ENCODE assay signal across 7 mouse cellular contexts in genomic region chr8:114440205-114440589, GRCm38 (mm10). TPM values are rescaled to one million over a fixed set of nuclear protein-coding genes. Genes with fewer than 3 reads are reported as not detected.
A peak's percentile ranks its signal among the peaks of the same experiment; 100 is the strongest.
DNase-seq lines count a peak whose midpoint lies in the region; ATAC-seq and TF ChIP-seq lines count a peak whose summit lies in the region.

No protein-coding gene starts in this region.

- H3K27ac ChIP-seq in lung, postnatal 0 days (ENCODE audit: low read length): 0 out of 2 replicates have a peak overlapping the region, but pooled peaks have one; percentile 40
- 0 out of 2 replicates have a peak overlapping the region, but pooled peaks have one; percentile 51 for H3K27ac ChIP-seq in embryonic facial prominence, embryonic 12.5 days
- no peak overlapping the region for H3K27ac ChIP-seq in intestine, postnatal 0 days (ENCODE audit: low read depth, low read length)
- H3K27ac ChIP-seq in small intestine, adult 2 months (ENCODE audit: insufficient read depth, low read depth, low read length): no peak overlapping the region

- 0 out of 2 replicates have a peak, but pooled peaks have one; percentile 28 for TF ChIP-seq CTCF in lung, postnatal 0 days (IDR thresholded peaks at IDR 0.05)
- 0 out of 2 replicates have a peak, but pooled peaks have one; percentile 27 for TF ChIP-seq CTCF in intestine, postnatal 0 days (IDR thresholded peaks at IDR 0.05; ENCODE audit: low read depth)
- no peak for TF ChIP-seq CTCF in small intestine, adult 2 months (IDR thresholded peaks at IDR 0.05; ENCODE audit: extremely low read depth, insufficient read length, insufficient replicate concordance, low read depth, low read length)

- peak overlapping the region; percentile 68 for H3K4me3 ChIP-seq in lung, postnatal 0 days (ENCODE audit: low read depth, low read length)
- peak overlapping the region; percentile 55 for H3K4me3 ChIP-seq in embryonic facial prominence, embryonic 12.5 days
- H3K4me3 ChIP-seq in intestine, postnatal 0 days (ENCODE audit: low read depth, low read length): peak overlapping the region; percentile 82
- H3K4me3 ChIP-seq in small intestine, adult 2 months (ENCODE audit: low read depth, low read length): peak overlapping the region; percentile 71

- DNase-seq in lung, postnatal 0 days (ENCODE audit: low spot score): peak; percentile 4
- no peak for DNase-seq in lung, postnatal 36 days
- no peak for DNase-seq in left cerebral cortex, adult 11 months (ENCODE audit: low spot score)
- DNase-seq in layer of hippocampus, adult 18-20 months (ENCODE audit: low spot score in 2 of 2): no peak

- no peak for TF ChIP-seq POLR2A in small intestine, adult 2 months (IDR thresholded peaks at IDR 0.05; ENCODE audit: low read depth, low read length)

- peak overlapping the region; percentile 19; the same call in 1 of the 2 replicates for H3K9ac ChIP-seq in lung, postnatal 0 days (replicated peaks; ENCODE audit: low read depth)
- peak overlapping the region; percentile 66 for H3K9ac ChIP-seq in embryonic facial prominence, embryonic 12.5 days
- peak overlapping the region; percentile 40 for H3K9ac ChIP-seq in intestine, postnatal 0 days (ENCODE audit: low read depth, low read length)

- no peak for TF ChIP-seq EP300 in lung, postnatal 0 days (IDR thresholded peaks at IDR 0.05)

- H3K36me3 ChIP-seq in lung, postnatal 0 days (ENCODE audit: insufficient read depth, low read length): no peaks in the 10 kb centered on the region
- no peaks in the 10 kb centered on the region for H3K36me3 ChIP-seq in embryonic facial prominence, embryonic 12.5 days
- H3K36me3 ChIP-seq in intestine, postnatal 0 days (ENCODE audit: control insufficient read depth, insufficient read depth): no peaks in the 10 kb centered on the region
- H3K36me3 ChIP-seq in small intestine, adult 2 months (ENCODE audit: control insufficient read depth, insufficient read depth, low read length): peaks cover 3% of the 10 kb centered on the region; the same call in 1 of the 2 replicates

- H3K4me2 ChIP-seq in lung, postnatal 0 days (replicated peaks; ENCODE audit: low read depth, low read length): peak overlapping the region; percentile 92
- H3K4me2 ChIP-seq in embryonic facial prominence, embryonic 12.5 days (replicated peaks): peak overlapping the region; percentile 78
- H3K4me2 ChIP-seq in intestine, postnatal 0 days (replicated peaks; ENCODE audit: low read depth): peak overlapping the region; percentile 97

- no peak for ATAC-seq in lung, postnatal 0 days
- no peak for ATAC-seq in embryonic facial prominence, embryonic 12.5 days (ENCODE audit: insufficient number of reproducible peaks, insufficient read depth, low FRiP score, low TSS enrichment)
- ATAC-seq in intestine, postnatal 0 days: no peak

- H3K9me3 ChIP-seq in lung, postnatal 0 days (ENCODE audit: low read length): no peaks in the 10 kb centered on the region
- H3K9me3 ChIP-seq in embryonic facial prominence, embryonic 12.5 days: no peaks in the 10 kb centered on the region
- no peaks in the 10 kb centered on the region for H3K9me3 ChIP-seq in intestine, postnatal 0 days (ENCODE audit: control insufficient read depth)

- 21% methylated on average over 5 of the region's 5 CpGs for WGBS in lung, postnatal 0 days
- 14% methylated on average over 5 of the region's 5 CpGs for WGBS in embryonic facial prominence, embryonic 12.5 days
- 20% methylated on average over 5 of the region's 5 CpGs for WGBS in intestine, postnatal 0 days
- 12% methylated on average over 5 of the region's 5 CpGs for WGBS in small intestine, adult 2 months

- no peaks in the 10 kb centered on the region for H3K27me3 ChIP-seq in lung, postnatal 0 days (replicated peaks; ENCODE audit: insufficient read depth, low read length)
- no peaks in the 10 kb centered on the region for H3K27me3 ChIP-seq in embryonic facial prominence, embryonic 12.5 days
- no peaks in the 10 kb centered on the region for H3K27me3 ChIP-seq in intestine, postnatal 0 days (replicated peaks; ENCODE audit: control insufficient read depth, insufficient read depth, low read length)
- H3K27me3 ChIP-seq in small intestine, adult 2 months (ENCODE audit: control insufficient read depth, insufficient read depth, low read length): no peaks in the 10 kb centered on the region

- H3K4me1 ChIP-seq in lung, postnatal 0 days (ENCODE audit: insufficient read depth, low read depth, low read length): no peaks in the 10 kb centered on the region; the same call in 1 of the 2 replicates
- H3K4me1 ChIP-seq in embryonic facial prominence, embryonic 12.5 days: peaks cover 4% of the 10 kb centered on the region; the same call in 1 of the 2 replicates
- H3K4me1 ChIP-seq in intestine, postnatal 0 days (replicated peaks; ENCODE audit: control insufficient read depth, insufficient read depth, low read length): peaks cover 5% of the 10 kb centered on the region; the same call in 1 of the 2 replicates
- peaks cover 2% of the 10 kb centered on the region; the same call in 1 of the 2 replicates for H3K4me1 ChIP-seq in small intestine, adult 2 months (ENCODE audit: control insufficient read depth, insufficient read depth, insufficient read length, low read length)

RNA-seq across cellular contexts. Expression of gene Wwox, which starts 0.7 kb away (rescaled TPM):
- polyA plus RNA-seq in lung, postnatal 0 days (2015; fragmentation: Nextera tagmentation; extraction: Ambion mirVana): 8.6 and 11.6 TPM in 2 replicates
- 10.5 and 12.6 TPM in 2 replicates for polyA plus RNA-seq in embryonic facial prominence, embryonic 12.5 days (2016; fragmentation: Nextera tagmentation; extraction: Ambion mirVana)
- 7.1 and 9.3 TPM in 2 replicates for polyA plus RNA-seq in intestine, postnatal 0 days (2015; fragmentation: Nextera tagmentation; extraction: Ambion mirVana)
- polyA plus RNA-seq in small intestine, adult 2 months (2012; rRNA removed): 2.4 and 6.0 TPM in 2 replicates
- 10 to 100 TPM; 14.9 to 15.3 TPM for total RNA-seq in layer of hippocampus, adult 18-20 months (2021)

RNA-seq across cellular contexts. Expression of gene Clec3a, which starts 22.3 kb away (rescaled TPM):
- not detected in 2 replicates for polyA plus RNA-seq in lung, postnatal 0 days (2015; fragmentation: Nextera tagmentation; extraction: Ambion mirVana)
- polyA plus RNA-seq in embryonic facial prominence, embryonic 12.5 days (2016; fragmentation: Nextera tagmentation; extraction: Ambion mirVana): 0.50 TPM in 1 of 2 replicates, not detected in the other
- not detected in 2 replicates for polyA plus RNA-seq in intestine, postnatal 0 days (2015; fragmentation: Nextera tagmentation; extraction: Ambion mirVana)
- polyA plus RNA-seq in small intestine, adult 2 months (2012; rRNA removed): not detected in 2 replicates
- not detected for total RNA-seq in layer of hippocampus, adult 18-20 months (2021)

Comparison
In these comparisons a context has a peak if more than half of its experiments do, and no peak if none do; other contexts are left out.
1. H3K27ac ChIP-seq: peak in lung, postnatal 0 days (single experiment) and embryonic facial prominence, embryonic 12.5 days (single experiment); none in intestine, postnatal 0 days (single experiment) and small intestine, adult 2 months (single experiment).
2. Peak in every context shown above with its lines, with median percentiles within 50 percentile points of each other: H3K4me2 ChIP-seq, H3K4me3 ChIP-seq and H3K9ac ChIP-seq.